Mouse (Mus musculus): ENCODE measurements around the gene Gls. TPM values are rescaled to one million over a fixed set of nuclear protein-coding genes. Genes with fewer than 3 reads are reported as not detected.

Gls gene
- polyA plus RNA-seq, 1 experiment from 2014 or later, result 45.6 TPM

DNA sequence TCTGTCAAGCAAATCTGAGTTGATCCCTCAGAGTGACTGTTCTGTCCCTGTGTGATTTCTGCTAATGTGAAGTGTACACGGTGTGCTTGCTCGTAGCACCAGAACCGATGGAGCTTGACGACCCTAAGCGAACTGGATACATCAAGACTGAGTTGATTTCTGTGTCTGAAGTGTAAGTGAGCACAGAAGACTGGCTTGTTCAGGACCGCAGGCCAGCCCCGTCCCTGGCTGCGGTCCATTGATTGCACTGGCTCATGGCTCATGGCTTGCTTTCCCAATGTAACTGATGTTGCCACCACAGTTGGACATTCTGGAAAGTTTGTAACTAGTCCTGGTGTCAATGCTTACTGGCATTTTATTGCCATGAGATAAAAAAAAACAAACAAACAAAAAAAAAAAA, 78.1 kb downstream of the Gls start:
- H3K4me1 ChIP-seq (ENCODE audit: control insufficient read depth in 2 of 2, insufficient read depth in 2 of 2, low read length in 2 of 2), result peaks cover 10 to 17% of the 10 kb centered on the region in 2 experiments
- peaks cover 3% of the 10 kb centered on the region; the same call in 1 of the 2 replicates for H3K9me3 ChIP-seq (ENCODE audit: control insufficient read depth, low read length)
- no peak overlapping the region for H3K4me2 ChIP-seq (ENCODE audit: low read length)
- 92% methylated on average over 8 of the region's 8 CpGs for WGBS
- peaks cover 54% of the 10 kb centered on the region for H3K36me3 ChIP-seq (ENCODE audit: control insufficient read depth, insufficient read depth, low read length)
- H3K27ac ChIP-seq (replicated peaks in 1 of 2; ENCODE audit: control insufficient read depth in 1 of 2, insufficient read depth in 1 of 2, low read depth in 2 of 2, low read length in 2 of 2), result no peak overlapping the region
- no peak for ATAC-seq (ENCODE audit: insufficient number of reproducible peaks, insufficient read depth, low FRiP score, low read depth)
- no peak overlapping the region for H3K9ac ChIP-seq (ENCODE audit: low read length)
- no peaks in the 10 kb centered on the region for H3K27me3 ChIP-seq (ENCODE audit: control insufficient read depth, insufficient read depth, low read length)
- H3K4me3 ChIP-seq (ENCODE audit: control insufficient read depth in 1 of 2, insufficient read depth in 1 of 2, low read depth in 1 of 2, low read length in 2 of 2), result no peak overlapping the region

DNA sequence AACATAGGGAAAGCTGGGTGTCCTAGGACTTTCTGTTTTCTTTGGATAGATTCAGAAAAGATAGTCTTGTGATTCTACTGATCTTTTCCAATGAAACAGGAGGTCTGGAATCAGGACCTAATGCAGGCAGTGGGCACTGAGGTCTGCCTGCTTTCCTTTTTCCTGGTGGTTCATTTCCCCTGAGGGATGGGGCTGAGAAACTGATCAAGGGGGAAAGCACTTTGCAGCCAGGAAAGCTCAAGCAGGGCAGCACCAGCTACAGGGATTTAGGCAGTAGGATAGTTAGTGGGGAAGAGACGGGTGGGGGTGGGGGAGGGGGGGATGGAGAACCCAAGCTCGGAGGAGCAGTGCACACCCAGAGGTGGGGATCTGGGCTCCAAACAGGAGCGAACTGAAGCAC, 80.1 kb downstream of the Gls start:
- WGBS, result 35% methylated on average over 3 of the region's 3 CpGs
- ATAC-seq (ENCODE audit: insufficient number of reproducible peaks, insufficient read depth, low FRiP score, low read depth), result no peak
- H3K27me3 ChIP-seq (ENCODE audit: control insufficient read depth, insufficient read depth, low read length), result no peaks in the 10 kb centered on the region
- H3K4me2 ChIP-seq (ENCODE audit: low read length), result no peak overlapping the region
- H3K27ac ChIP-seq (replicated peaks in 1 of 2; ENCODE audit: control insufficient read depth in 1 of 2, insufficient read depth in 1 of 2, low read depth in 2 of 2, low read length in 2 of 2), result peak overlapping the region; percentile 75 to 82
- H3K9me3 ChIP-seq (ENCODE audit: control insufficient read depth, low read length), result peaks cover 3% of the 10 kb centered on the region; the same call in 1 of the 2 replicates
- peaks cover 54% of the 10 kb centered on the region for H3K36me3 ChIP-seq (ENCODE audit: control insufficient read depth, insufficient read depth, low read length)
- no peak overlapping the region for H3K4me3 ChIP-seq (ENCODE audit: control insufficient read depth in 1 of 2, insufficient read depth in 1 of 2, low read depth in 1 of 2, low read length in 2 of 2)
- H3K4me1 ChIP-seq (ENCODE audit: control insufficient read depth in 2 of 2, insufficient read depth in 2 of 2, low read length in 2 of 2), result peaks cover 18 to 28% of the 10 kb centered on the region in 2 experiments
- H3K9ac ChIP-seq (ENCODE audit: low read length), result 0 out of 2 replicates have a peak overlapping the region, but pooled peaks have one; percentile 10

DNA sequence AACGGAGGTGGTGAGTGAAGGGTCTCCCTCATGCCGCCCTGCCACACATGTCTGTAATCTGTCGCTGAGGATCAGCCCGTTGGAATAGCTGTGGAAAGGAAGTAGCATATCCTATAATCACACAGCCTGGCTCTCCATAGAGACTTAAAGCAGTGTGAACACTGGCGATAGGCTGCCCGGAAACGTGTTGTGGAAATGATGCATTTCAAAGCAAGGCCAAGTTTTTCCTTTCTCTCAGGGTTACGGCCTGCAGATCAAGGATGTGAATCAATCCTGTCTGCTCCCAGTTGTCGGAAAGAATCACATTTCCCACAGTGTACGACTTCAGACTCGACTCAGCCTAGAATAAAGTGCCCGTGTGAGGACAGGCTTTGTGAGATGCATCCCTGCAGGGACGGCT, 80.7 kb downstream of the Gls start:
- Histone ChIP-seq H3K4me2 (ENCODE audit: low read length) (no peak overlapping the region), H3K9ac (ENCODE audit: low read length) (no peak overlapping the region), H3K36me3 (ENCODE audit: control insufficient read depth, insufficient read depth, low read length) (peaks cover 48% of the 10 kb centered on the region), H3K9me3 (ENCODE audit: control insufficient read depth, low read length) (no peaks in the 10 kb centered on the region; the same call in 1 of the 2 replicates), H3K27ac (replicated peaks in 1 of 2; ENCODE audit: control insufficient read depth in 1 of 2, insufficient read depth in 1 of 2, low read depth in 2 of 2, low read length in 2 of 2) (peak overlapping the region; percentile 75 to 82), H3K27me3 (ENCODE audit: control insufficient read depth, insufficient read depth, low read length) (no peaks in the 10 kb centered on the region), H3K4me1 (ENCODE audit: control insufficient read depth in 2 of 2, insufficient read depth in 2 of 2, low read length in 2 of 2) (peaks cover 21 to 31% of the 10 kb centered on the region in 2 experiments), H3K4me3 (ENCODE audit: control insufficient read depth in 1 of 2, insufficient read depth in 1 of 2, low read depth in 1 of 2, low read length in 2 of 2) (no peak overlapping the region)
- WGBS, result 57% methylated on average over 13 of the region's 13 CpGs
- ATAC-seq (ENCODE audit: insufficient number of reproducible peaks, insufficient read depth, low FRiP score, low read depth), result peak; percentile 33; the same call in 1 of the 2 replicates

DNA sequence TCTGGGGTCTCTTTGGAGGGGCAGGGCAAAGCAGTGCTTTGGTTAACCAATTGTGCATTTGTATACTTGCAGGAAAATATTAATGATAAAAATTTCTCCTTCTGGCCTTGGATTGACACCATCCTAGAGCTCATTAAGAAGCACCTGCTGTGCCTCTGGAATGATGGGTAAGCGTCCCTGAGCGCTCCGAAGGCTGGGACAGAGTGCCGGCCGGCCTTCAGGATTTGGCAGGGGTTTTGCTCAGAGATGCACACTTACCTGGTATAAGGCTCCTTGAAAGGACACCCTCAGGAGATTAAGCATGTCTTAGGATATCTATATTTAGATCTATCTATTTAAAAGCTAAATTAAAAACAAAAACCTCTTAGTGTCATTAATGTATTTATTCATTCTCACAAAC, 81.9 kb downstream of the Gls start:
- Histone ChIP-seq H3K4me2 (ENCODE audit: low read length) (no peak overlapping the region), H3K9ac (ENCODE audit: low read length) (no peak overlapping the region), H3K27ac (replicated peaks in 1 of 2; ENCODE audit: control insufficient read depth in 1 of 2, insufficient read depth in 1 of 2, low read depth in 2 of 2, low read length in 2 of 2) (peak overlapping the region; percentile 56 to 75; a peak in 3 of 4 replicates), H3K4me1 (ENCODE audit: control insufficient read depth in 2 of 2, insufficient read depth in 2 of 2, low read length in 2 of 2) (peaks cover 21 to 34% of the 10 kb centered on the region in 2 experiments), H3K4me3 (ENCODE audit: control insufficient read depth in 1 of 2, insufficient read depth in 1 of 2, low read depth in 1 of 2, low read length in 2 of 2) (no peak overlapping the region), H3K27me3 (ENCODE audit: control insufficient read depth, insufficient read depth, low read length) (no peaks in the 10 kb centered on the region), H3K36me3 (ENCODE audit: control insufficient read depth, insufficient read depth, low read length) (peaks cover 39% of the 10 kb centered on the region), H3K9me3 (ENCODE audit: control insufficient read depth, low read length) (no peaks in the 10 kb centered on the region)
- WGBS, result 94% methylated on average over 5 of the region's 5 CpGs
- ATAC-seq (ENCODE audit: insufficient number of reproducible peaks, insufficient read depth, low FRiP score, low read depth), result no peak

DNA sequence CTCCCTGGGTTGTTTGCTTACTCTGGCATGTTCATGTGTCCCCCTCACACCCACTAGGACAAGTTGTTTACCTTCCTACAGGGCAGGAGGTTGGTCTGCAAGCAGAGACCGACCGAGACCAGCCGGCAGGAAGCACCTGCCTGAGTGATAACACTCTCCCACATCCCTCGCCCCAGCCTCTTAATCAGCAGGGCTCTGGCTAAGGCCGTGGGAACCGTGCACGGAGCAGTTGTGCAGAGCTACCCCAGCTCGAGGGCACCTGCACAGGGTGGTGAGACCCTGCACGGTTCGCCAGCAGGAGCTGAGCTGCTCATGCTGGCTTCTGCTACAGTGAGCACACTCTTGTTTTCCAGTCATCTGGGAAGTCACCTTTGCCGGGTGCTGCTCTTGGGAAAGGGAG, 82.4 kb downstream of the Gls start:
- H3K9ac ChIP-seq (ENCODE audit: low read length), result no peak overlapping the region
- H3K27ac ChIP-seq (replicated peaks in 1 of 2; ENCODE audit: control insufficient read depth in 1 of 2, insufficient read depth in 1 of 2, low read depth in 2 of 2, low read length in 2 of 2), result peak overlapping the region; percentile 56 to 65
- peak; percentile 80 for ATAC-seq (ENCODE audit: insufficient number of reproducible peaks, insufficient read depth, low FRiP score, low read depth)
- no peaks in the 10 kb centered on the region for H3K27me3 ChIP-seq (ENCODE audit: control insufficient read depth, insufficient read depth, low read length)
- peaks cover 35% of the 10 kb centered on the region for H3K36me3 ChIP-seq (ENCODE audit: control insufficient read depth, insufficient read depth, low read length)
- WGBS, result 25% methylated on average over 11 of the region's 11 CpGs
- no peak overlapping the region for H3K4me3 ChIP-seq (ENCODE audit: control insufficient read depth in 1 of 2, insufficient read depth in 1 of 2, low read depth in 1 of 2, low read length in 2 of 2)
- no peak overlapping the region for H3K4me2 ChIP-seq (ENCODE audit: low read length)
- H3K4me1 ChIP-seq (ENCODE audit: control insufficient read depth in 2 of 2, insufficient read depth in 2 of 2, low read length in 2 of 2), result peaks cover 21 to 34% of the 10 kb centered on the region in 2 experiments
- H3K9me3 ChIP-seq (ENCODE audit: control insufficient read depth, low read length), result no peaks in the 10 kb centered on the region

DNA sequence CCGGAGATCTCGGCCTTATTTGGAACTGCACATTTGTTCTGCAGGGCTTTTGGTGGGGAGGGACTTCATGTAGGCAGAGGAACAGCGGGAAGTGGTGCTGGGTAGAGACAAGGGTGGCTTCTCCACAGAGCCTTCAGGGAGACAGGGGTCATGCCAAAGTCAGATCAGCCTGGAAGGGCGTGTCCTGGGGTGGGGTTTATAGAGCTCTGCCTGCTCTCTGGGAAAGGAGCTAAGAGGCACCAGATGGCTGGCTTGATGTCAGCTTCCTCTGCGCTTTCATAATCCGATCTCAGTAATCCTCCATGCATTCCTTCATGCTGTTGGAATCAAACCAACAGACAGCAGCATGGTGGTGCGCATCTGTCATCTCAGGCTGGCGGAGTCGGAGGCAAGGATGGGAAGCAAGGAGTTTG, 83.1 kb downstream of the Gls start:
- Histone ChIP-seq H3K36me3 (ENCODE audit: control insufficient read depth, insufficient read depth, low read length) (peaks cover 31% of the 10 kb centered on the region), H3K27me3 (ENCODE audit: control insufficient read depth, insufficient read depth, low read length) (no peaks in the 10 kb centered on the region), H3K4me1 (ENCODE audit: control insufficient read depth in 2 of 2, insufficient read depth in 2 of 2, low read length in 2 of 2) (peaks cover 21 to 34% of the 10 kb centered on the region in 2 experiments), H3K9me3 (ENCODE audit: control insufficient read depth, low read length) (no peaks in the 10 kb centered on the region), H3K4me3 (ENCODE audit: control insufficient read depth in 1 of 2, insufficient read depth in 1 of 2, low read depth in 1 of 2, low read length in 2 of 2) (no peak overlapping the region), H3K4me2 (ENCODE audit: low read length) (no peak overlapping the region), H3K27ac (replicated peaks in 1 of 2; ENCODE audit: control insufficient read depth in 1 of 2, insufficient read depth in 1 of 2, low read depth in 2 of 2, low read length in 2 of 2) (peak overlapping the region; percentile 56 to 65), H3K9ac (ENCODE audit: low read length) (no peak overlapping the region)
- 0 out of 2 replicates have a peak, but pooled peaks have one; percentile 8 for ATAC-seq (ENCODE audit: insufficient number of reproducible peaks, insufficient read depth, low FRiP score, low read depth)
- WGBS, result 32% methylated on average over 9 of the region's 9 CpGs

DNA sequence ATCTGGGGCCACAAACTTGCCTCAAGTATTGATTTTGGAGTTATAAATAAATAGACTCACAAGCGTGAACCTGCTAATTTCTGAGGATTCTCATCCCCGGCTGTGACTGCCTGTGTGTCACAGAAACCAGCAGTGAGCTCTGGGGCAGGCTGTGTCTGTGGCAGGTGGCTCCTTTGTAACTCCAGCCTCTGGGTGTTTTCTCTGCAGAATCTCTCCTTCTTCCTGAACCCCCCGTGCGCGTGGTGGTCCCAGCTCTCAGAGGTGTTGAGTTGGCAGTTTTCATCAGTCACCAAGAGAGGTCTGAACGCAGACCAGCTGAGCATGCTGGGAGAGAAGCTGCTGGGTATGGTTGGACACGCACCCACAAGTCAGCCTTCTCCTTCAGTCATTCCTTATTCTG, 84.3 kb downstream of the Gls start:
- Histone ChIP-seq H3K4me1 (ENCODE audit: control insufficient read depth in 2 of 2, insufficient read depth in 2 of 2, low read length in 2 of 2) (peaks cover 21 to 34% of the 10 kb centered on the region in 2 experiments), H3K4me2 (ENCODE audit: low read length) (no peak overlapping the region), H3K27me3 (ENCODE audit: control insufficient read depth, insufficient read depth, low read length) (no peaks in the 10 kb centered on the region), H3K27ac (replicated peaks in 1 of 2; ENCODE audit: control insufficient read depth in 1 of 2, insufficient read depth in 1 of 2, low read depth in 2 of 2, low read length in 2 of 2) (0 out of 4 replicates have a peak overlapping the region, but pooled peaks of 1 of the 2 experiments have one; percentile 28), H3K4me3 (ENCODE audit: control insufficient read depth in 1 of 2, insufficient read depth in 1 of 2, low read depth in 1 of 2, low read length in 2 of 2) (no peak overlapping the region), H3K9me3 (ENCODE audit: control insufficient read depth, low read length) (no peaks in the 10 kb centered on the region), H3K36me3 (ENCODE audit: control insufficient read depth, insufficient read depth, low read length) (peaks cover 30% of the 10 kb centered on the region), H3K9ac (ENCODE audit: low read length) (no peak overlapping the region)
- no peak for ATAC-seq (ENCODE audit: insufficient number of reproducible peaks, insufficient read depth, low FRiP score, low read depth)
- 62% methylated on average over 7 of the region's 7 CpGs for WGBS

DNA sequence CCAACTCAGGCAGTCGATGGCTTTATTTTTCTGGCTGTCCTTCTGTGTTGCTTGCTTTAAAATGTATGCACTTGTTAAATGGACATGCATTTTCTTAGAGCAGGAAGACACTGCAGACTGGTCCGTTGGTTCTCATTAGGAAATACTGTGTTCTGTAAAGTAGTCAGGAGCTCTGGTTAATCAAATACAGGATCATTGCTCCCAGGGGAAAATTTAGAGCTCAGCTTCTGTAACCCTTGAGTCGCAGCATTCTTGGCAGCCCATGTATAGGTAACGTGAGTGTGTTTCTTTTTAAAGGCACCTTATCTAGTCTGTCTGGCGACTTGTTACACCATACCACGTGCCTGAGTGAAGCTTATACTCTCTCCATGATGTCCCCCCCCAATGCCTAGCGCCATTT, 84.9 kb downstream of the Gls start:
- ATAC-seq (ENCODE audit: insufficient number of reproducible peaks, insufficient read depth, low FRiP score, low read depth), result no peak
- Histone ChIP-seq H3K36me3 (ENCODE audit: control insufficient read depth, insufficient read depth, low read length) (peaks cover 28% of the 10 kb centered on the region), H3K4me1 (ENCODE audit: control insufficient read depth in 2 of 2, insufficient read depth in 2 of 2, low read length in 2 of 2) (peaks cover 21 to 34% of the 10 kb centered on the region in 2 experiments), H3K9ac (ENCODE audit: low read length) (no peak overlapping the region), H3K9me3 (ENCODE audit: control insufficient read depth, low read length) (no peaks in the 10 kb centered on the region), H3K27ac (replicated peaks in 1 of 2; ENCODE audit: control insufficient read depth in 1 of 2, insufficient read depth in 1 of 2, low read depth in 2 of 2, low read length in 2 of 2) (no peak overlapping the region), H3K4me2 (ENCODE audit: low read length) (no peak overlapping the region), H3K4me3 (ENCODE audit: control insufficient read depth in 1 of 2, insufficient read depth in 1 of 2, low read depth in 1 of 2, low read length in 2 of 2) (no peak overlapping the region), H3K27me3 (ENCODE audit: control insufficient read depth, insufficient read depth, low read length) (no peaks in the 10 kb centered on the region)
- WGBS, result 35% methylated on average over 7 of the region's 7 CpGs

Measured in heart, embryonic 14.5 days (tissue).